Mouse (Mus musculus): ENCODE results near the gene Cgas. TPM values are rescaled to one million over a fixed set of nuclear protein-coding genes. Genes with fewer than 3 reads are reported as not detected.
A peak's percentile ranks its signal among the peaks of the same experiment; 100 is the strongest.

Gene Cgas
- polyA plus RNA-seq, 1 experiment, result 1.1 TPM

DNA sequence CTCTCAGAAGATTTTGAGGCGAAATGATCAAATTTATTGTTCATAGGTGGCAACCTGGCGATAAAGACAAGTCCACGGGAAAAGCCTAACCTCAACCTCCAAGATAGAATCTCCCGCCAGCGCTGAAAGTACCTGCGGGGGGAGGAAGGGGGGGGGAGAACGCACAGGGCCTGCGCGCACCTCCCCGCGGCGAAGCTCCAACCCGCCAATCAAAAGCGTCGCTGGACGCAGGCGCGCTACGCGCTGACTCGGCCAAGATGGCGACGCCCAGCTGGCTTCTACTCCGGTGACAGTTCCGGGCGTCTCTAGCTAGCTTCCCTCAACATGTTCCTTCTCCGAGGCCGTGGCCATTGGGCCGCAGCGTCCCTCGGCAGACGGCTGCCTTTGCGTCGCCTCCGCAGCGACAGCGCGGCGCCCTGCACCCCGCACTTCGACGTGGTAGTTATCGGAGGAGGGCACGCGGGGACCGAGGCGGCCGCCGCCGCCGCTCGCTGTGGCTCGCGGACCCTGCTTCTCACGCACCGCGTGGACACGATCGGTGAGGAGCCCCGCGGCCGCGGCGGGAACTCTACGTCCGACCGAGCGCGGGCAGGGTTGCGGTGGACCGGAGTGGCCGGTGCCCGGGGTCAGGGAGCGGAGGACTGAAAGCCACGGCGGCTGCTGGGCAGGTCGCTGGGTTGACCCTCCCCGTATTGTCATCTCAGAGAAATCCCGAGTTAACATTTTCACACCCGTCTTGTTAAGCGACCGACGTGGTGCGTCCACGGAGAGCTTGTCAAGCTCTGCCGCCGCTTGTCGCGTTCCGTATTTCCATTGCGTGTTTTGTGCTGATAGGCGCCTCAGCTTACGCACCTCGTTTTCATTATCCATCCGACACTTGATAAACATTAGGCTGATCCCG lies 5.2 kb upstream of the Cgas start, which contains the start of the genes Mto1 and Gm17324:
Gene Mto1 (plus strand): TSS at position 236 of the 901 bp plus-strand sequence.
Gene Gm17324 (minus strand): TSS at position 814 of the 901 bp plus-strand sequence.
- Histone ChIP-seq H3K27ac (ENCODE audit: insufficient read depth, low read length) (no peak within 1 kb of the TSS), H3K4me3 (ENCODE audit: low read depth, low read length) (peak within 1 kb of the TSS; percentile 85), H3K9me3 (replicated peaks; ENCODE audit: control insufficient read depth, insufficient read depth, low read length, poor library complexity, severe bottlenecking) (no peaks in the 10 kb centered on the region), H3K4me1 (ENCODE audit: control insufficient read depth, insufficient read depth, low read length) (no peaks in the 10 kb centered on the region), H3K27me3 (ENCODE audit: control insufficient read depth, insufficient read depth, low read length, poor library complexity, severe bottlenecking) (peaks cover 11% of the 10 kb centered on the region), H3K9ac (ENCODE audit: low read depth, poor library complexity, severe bottlenecking) (peak within 1 kb of the TSS; percentile 86), H3K36me3 (ENCODE audit: control insufficient read depth, insufficient read depth, low read length, poor library complexity, severe bottlenecking) (peaks cover 18% of the 10 kb centered on the region)
- TF ChIP-seq EP300 (IDR thresholded peaks at IDR 0.05; ENCODE audit: insufficient read depth, low read depth, low read length) (no peak), POLR2A (IDR thresholded peaks at IDR 0.05; ENCODE audit: insufficient read depth, low read length) (peak; percentile 16)

DNA sequence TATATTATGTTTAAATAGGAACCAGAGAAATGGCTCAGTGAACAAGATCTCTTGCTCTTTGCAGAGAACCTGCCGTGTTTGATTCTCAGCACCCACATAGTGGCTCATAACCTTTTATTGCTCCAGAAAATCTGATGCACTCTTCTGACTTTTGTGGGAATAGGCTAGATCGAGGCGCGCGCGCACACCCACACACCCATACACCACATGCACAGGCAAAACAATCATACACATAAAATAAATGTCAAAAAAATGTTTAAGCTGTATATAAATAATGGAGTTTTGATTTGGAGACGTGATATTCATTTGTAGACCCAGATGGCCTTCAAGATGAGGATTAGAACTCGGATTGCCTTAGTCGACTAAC lies 4.6 kb upstream of the Cgas start:
- Histone ChIP-seq H3K9me3 (replicated peaks; ENCODE audit: control insufficient read depth, insufficient read depth, low read length, poor library complexity, severe bottlenecking) (no peaks in the 10 kb centered on the region), H3K4me1 (ENCODE audit: control insufficient read depth, insufficient read depth, low read length) (no peaks in the 10 kb centered on the region), H3K27me3 (ENCODE audit: control insufficient read depth, insufficient read depth, low read length, poor library complexity, severe bottlenecking) (peaks cover 15% of the 10 kb centered on the region), H3K27ac (ENCODE audit: insufficient read depth, low read length) (no peak overlapping the region), H3K36me3 (ENCODE audit: control insufficient read depth, insufficient read depth, low read length, poor library complexity, severe bottlenecking) (peaks cover 12% of the 10 kb centered on the region), H3K4me3 (ENCODE audit: low read depth, low read length) (peak overlapping the region; percentile 47), H3K9ac (ENCODE audit: low read depth, poor library complexity, severe bottlenecking) (peak overlapping the region; percentile 86)
- TF ChIP-seq CTCF (IDR thresholded peaks at IDR 0.05; ENCODE audit: low read depth, low read length) (no peak), POLR2A (IDR thresholded peaks at IDR 0.05; ENCODE audit: insufficient read depth, low read length) (no peak), EP300 (IDR thresholded peaks at IDR 0.05; ENCODE audit: insufficient read depth, low read depth, low read length) (no peak)

DNA sequence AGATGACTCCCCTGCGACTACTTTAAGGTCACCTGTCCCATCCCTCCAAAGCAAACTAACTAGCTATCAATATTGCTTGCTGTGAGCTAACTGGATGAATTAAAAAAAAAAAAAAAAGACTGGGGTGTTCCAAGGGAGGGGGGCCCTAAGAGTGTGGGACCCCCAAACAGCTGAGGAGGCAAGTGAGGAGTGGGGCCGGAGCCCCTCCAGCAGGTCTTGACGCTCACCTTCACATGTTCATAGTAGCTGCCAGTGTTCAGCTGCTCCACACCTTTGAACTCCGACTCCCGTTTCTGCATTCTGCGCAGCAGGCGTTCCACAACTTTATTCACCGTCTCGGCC lies 829 bp downstream of the Cgas start:
- TF ChIP-seq EP300 (IDR thresholded peaks at IDR 0.05; ENCODE audit: insufficient read depth, low read depth, low read length) (no peak), POLR2A (IDR thresholded peaks at IDR 0.05; ENCODE audit: insufficient read depth, low read length) (no peak), CTCF (IDR thresholded peaks at IDR 0.05; ENCODE audit: low read depth, low read length) (no peak)
- Histone ChIP-seq H3K27ac (ENCODE audit: insufficient read depth, low read length) (no peak overlapping the region), H3K36me3 (ENCODE audit: control insufficient read depth, insufficient read depth, low read length, poor library complexity, severe bottlenecking) (no peaks in the 10 kb centered on the region), H3K27me3 (ENCODE audit: control insufficient read depth, insufficient read depth, low read length, poor library complexity, severe bottlenecking) (peaks cover 21% of the 10 kb centered on the region), H3K9me3 (replicated peaks; ENCODE audit: control insufficient read depth, insufficient read depth, low read length, poor library complexity, severe bottlenecking) (no peaks in the 10 kb centered on the region), H3K4me3 (ENCODE audit: low read depth, low read length) (peak overlapping the region; percentile 35), H3K4me1 (ENCODE audit: control insufficient read depth, insufficient read depth, low read length) (no peaks in the 10 kb centered on the region), H3K9ac (ENCODE audit: low read depth, poor library complexity, severe bottlenecking) (peak overlapping the region; percentile 74)

DNA sequence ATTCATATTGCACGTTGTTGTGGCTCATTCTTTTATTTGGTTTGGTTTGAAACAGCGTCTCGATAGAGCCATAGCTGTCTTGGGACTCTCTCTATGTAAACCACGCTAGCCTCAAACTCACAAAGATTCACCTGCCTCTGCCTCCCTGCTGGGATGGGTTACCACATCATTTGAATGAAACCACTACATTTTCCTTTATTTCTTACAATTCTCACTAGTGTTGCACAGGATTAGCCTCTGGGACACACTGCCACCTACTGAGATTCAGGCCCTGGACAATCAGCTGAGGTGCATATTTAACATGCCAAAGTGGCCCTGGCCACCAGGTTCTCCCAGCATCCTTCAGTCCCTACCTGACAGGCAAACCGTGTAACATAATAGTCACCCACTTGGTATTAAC lies 3.6 kb downstream of the Cgas start:
- H3K27me3 ChIP-seq (ENCODE audit: control insufficient read depth, insufficient read depth, low read length, poor library complexity, severe bottlenecking), result peaks cover 16% of the 10 kb centered on the region
- no peak overlapping the region for H3K9ac ChIP-seq (ENCODE audit: low read depth, poor library complexity, severe bottlenecking)
- H3K36me3 ChIP-seq (ENCODE audit: control insufficient read depth, insufficient read depth, low read length, poor library complexity, severe bottlenecking), result no peaks in the 10 kb centered on the region
- TF ChIP-seq EP300 (IDR thresholded peaks at IDR 0.05; ENCODE audit: insufficient read depth, low read depth, low read length) (no peak), POLR2A (IDR thresholded peaks at IDR 0.05; ENCODE audit: insufficient read depth, low read length) (no peak), CTCF (IDR thresholded peaks at IDR 0.05; ENCODE audit: low read depth, low read length) (no peak)
- H3K4me1 ChIP-seq (ENCODE audit: control insufficient read depth, insufficient read depth, low read length), result no peaks in the 10 kb centered on the region
- no peak overlapping the region for H3K27ac ChIP-seq (ENCODE audit: insufficient read depth, low read length)
- H3K9me3 ChIP-seq (replicated peaks; ENCODE audit: control insufficient read depth, insufficient read depth, low read length, poor library complexity, severe bottlenecking), result no peaks in the 10 kb centered on the region
- no peak overlapping the region for H3K4me3 ChIP-seq (ENCODE audit: low read depth, low read length)

DNA sequence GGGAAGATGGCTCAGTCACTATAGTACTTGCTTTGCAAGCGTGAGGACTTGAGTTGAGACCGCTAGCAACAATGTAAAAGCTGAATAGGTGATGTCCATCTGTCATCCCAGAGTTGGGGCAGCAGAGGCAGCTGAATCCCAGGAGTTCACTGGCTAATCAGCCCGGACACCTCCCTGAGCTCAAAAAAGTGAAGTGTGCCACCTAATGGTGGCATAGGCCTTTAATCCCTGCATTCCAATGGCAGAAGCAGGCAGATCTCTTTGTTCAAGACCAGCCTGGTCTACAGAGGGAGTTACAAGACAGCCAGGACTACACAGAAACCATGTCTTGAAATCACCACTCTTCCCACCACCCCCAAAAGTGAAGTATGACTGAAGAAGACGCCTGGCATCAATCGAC lies 10.6 kb downstream of the Cgas start:
- Histone ChIP-seq H3K4me1 (ENCODE audit: control insufficient read depth, insufficient read depth, low read length) (no peaks in the 10 kb centered on the region), H3K27ac (ENCODE audit: insufficient read depth, low read length) (no peak overlapping the region), H3K9ac (ENCODE audit: low read depth, poor library complexity, severe bottlenecking) (no peak overlapping the region), H3K9me3 (replicated peaks; ENCODE audit: control insufficient read depth, insufficient read depth, low read length, poor library complexity, severe bottlenecking) (no peaks in the 10 kb centered on the region), H3K4me3 (ENCODE audit: low read depth, low read length) (no peak overlapping the region), H3K36me3 (ENCODE audit: control insufficient read depth, insufficient read depth, low read length, poor library complexity, severe bottlenecking) (no peaks in the 10 kb centered on the region), H3K27me3 (ENCODE audit: control insufficient read depth, insufficient read depth, low read length, poor library complexity, severe bottlenecking) (no peaks in the 10 kb centered on the region)
- TF ChIP-seq CTCF (IDR thresholded peaks at IDR 0.05; ENCODE audit: low read depth, low read length) (peak; percentile 19), EP300 (IDR thresholded peaks at IDR 0.05; ENCODE audit: insufficient read depth, low read depth, low read length) (no peak)

DNA sequence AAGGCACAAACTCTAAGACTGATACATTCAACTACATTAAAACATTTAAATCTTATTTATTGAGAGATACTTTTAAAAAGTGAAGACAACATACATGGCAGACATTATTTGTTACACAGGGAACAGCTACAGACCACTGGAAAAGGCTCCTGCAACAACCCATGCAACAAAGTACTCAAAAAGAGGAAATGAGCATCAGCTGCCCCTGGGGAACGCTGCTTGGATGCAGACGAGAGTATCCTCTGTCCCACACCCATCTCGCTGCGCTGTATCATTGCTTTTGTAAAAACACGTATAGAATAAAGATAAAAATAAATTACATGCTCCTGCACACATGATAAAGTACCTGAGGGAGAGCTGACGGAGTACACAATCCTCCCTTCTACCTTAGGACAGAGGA lies 12.6 kb downstream of the Cgas start:
- H3K27ac ChIP-seq (ENCODE audit: insufficient read depth, low read length), result no peak overlapping the region
- no peak overlapping the region for H3K4me3 ChIP-seq (ENCODE audit: low read depth, low read length)
- no peaks in the 10 kb centered on the region for H3K27me3 ChIP-seq (ENCODE audit: control insufficient read depth, insufficient read depth, low read length, poor library complexity, severe bottlenecking)
- no peak for TF ChIP-seq CTCF (IDR thresholded peaks at IDR 0.05; ENCODE audit: low read depth, low read length)
- no peak for TF ChIP-seq EP300 (IDR thresholded peaks at IDR 0.05; ENCODE audit: insufficient read depth, low read depth, low read length)
- no peak for TF ChIP-seq POLR2A (IDR thresholded peaks at IDR 0.05; ENCODE audit: insufficient read depth, low read length)
- no peaks in the 10 kb centered on the region for H3K36me3 ChIP-seq (ENCODE audit: control insufficient read depth, insufficient read depth, low read length, poor library complexity, severe bottlenecking)
- H3K4me1 ChIP-seq (ENCODE audit: control insufficient read depth, insufficient read depth, low read length), result no peaks in the 10 kb centered on the region
- H3K9ac ChIP-seq (ENCODE audit: low read depth, poor library complexity, severe bottlenecking), result no peak overlapping the region
- H3K9me3 ChIP-seq (replicated peaks; ENCODE audit: control insufficient read depth, insufficient read depth, low read length, poor library complexity, severe bottlenecking), result no peaks in the 10 kb centered on the region

All from ES-Bruce4 (cell line).